Mouse (Mus musculus) CD4-positive naive resting alpha-beta T cell, adult 76 days (primary cell): ENCODE measurements around the gene Odf2l. TPM values are rescaled to one million over a fixed set of nuclear protein-coding genes. Genes with fewer than 3 reads are reported as not detected.

Source experiments
- total RNA-seq: library from RNA; stranded (reverse); gene quantifications from one replicate; pipeline ENCODE4 v1.2.4, GENCODE M21; 2023

Gene Odf2l
- total RNA-seq, result 11.5 TPM

DNA sequence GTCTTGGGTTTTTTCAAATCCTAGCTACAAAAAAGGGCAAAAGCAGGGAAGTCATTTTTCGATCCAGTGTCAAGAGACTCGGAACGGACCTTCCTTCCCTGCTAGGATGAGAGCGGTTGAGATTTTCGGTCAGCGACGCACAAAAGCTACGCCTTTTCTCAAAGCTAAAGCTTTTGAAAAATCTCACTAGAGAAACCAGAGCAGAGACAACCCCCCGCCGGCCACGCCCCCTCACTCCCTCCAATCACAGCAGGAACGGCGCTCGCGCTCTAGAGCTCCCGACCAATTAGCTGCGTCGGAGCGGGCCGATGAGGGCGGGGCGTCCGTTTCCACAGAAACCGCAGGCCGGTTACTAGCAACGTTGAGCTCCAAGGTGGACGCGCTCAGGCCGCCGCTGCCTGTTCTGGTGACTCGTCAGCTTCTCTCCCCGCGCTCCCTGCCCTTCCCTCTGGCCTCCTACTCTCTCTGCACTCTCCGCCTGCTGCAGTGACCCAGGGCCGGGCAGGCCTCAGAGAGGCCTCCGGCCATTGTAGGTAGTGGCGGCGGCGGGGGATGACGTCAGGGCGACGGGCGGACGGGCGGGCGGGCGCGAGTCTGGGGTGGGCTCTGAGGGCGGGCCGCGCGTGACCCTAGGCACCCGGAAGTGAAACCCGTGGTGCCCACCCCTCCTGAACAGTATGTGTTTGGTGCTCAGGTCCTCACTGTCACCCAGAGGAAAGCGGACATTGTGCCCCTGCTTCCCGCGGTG is at the start of gene Odf2l:
Gene Odf2l (plus strand): TSS at position 335 of the 748 bp plus-strand sequence.

GRCm38 (mm10) chr3:145099291-145099690 is 19.1 kb upstream of the Odf2l start, which contains the start of gene Clca2:
Clca2 (minus strand) TSS chr3:145099443.

Other genes with a start within 250 kb of the Odf2l start
- gene Clca4b, start 186.1 kb upstream of the Odf2l start, total RNA-seq, result not detected
- gene Clca4a, start 143.5 kb upstream of the Odf2l start, total RNA-seq, result not detected
- gene Clca1, start 85.8 kb upstream of the Odf2l start, total RNA-seq, result not detected
- gene Clca2, start 19.1 kb upstream of the Odf2l start, total RNA-seq, result not detected
- gene Col24a1, start 173.9 kb downstream of the Odf2l start, total RNA-seq, result not detected